Mouse (Mus musculus): ENCODE data around the gene B230219D22Rik. TPM values are rescaled to one million over a fixed set of nuclear protein-coding genes. Genes with fewer than 3 reads are reported as not detected.

Gene B230219D22Rik
- polyA plus RNA-seq, 1 experiment from 2014 or later = 82.5 TPM

GRCm38 (mm10) chr13:55732121-55732520, 39.2 kb downstream of the B230219D22Rik start:
- Histone ChIP-seq H3K36me3 (ENCODE audit: control insufficient read depth, insufficient read depth, low read length) (no peaks in the 10 kb centered on the region), H3K4me2 (replicated peaks; ENCODE audit: low read depth, low read length) (no peak overlapping the region)
- ATAC-seq (ENCODE audit: insufficient number of reproducible peaks, insufficient read depth, low FRiP score, low read depth) = no peak

GRCm38 (mm10) chr13:55733628-55734502, 40.9 kb downstream of the B230219D22Rik start:
- Histone ChIP-seq H3K4me3 (ENCODE audit: low read depth, low read length) (no peak overlapping the region), H3K36me3 (ENCODE audit: control insufficient read depth, insufficient read depth, low read length) (no peaks in the 10 kb centered on the region), H3K9me3 (ENCODE audit: control insufficient read depth, low read depth, low read length) (no peaks in the 10 kb centered on the region), H3K27me3 (ENCODE audit: control insufficient read depth, insufficient read depth, low read length) (no peaks in the 10 kb centered on the region), H3K4me1 (ENCODE audit: control insufficient read depth, insufficient read depth, low read length) (no peaks in the 10 kb centered on the region), H3K4me2 (replicated peaks; ENCODE audit: low read depth, low read length) (no peak overlapping the region), H3K9ac (replicated peaks; ENCODE audit: low read depth, low read length) (no peak overlapping the region), H3K27ac (ENCODE audit: low read length) (peak overlapping the region; percentile 27; the same call in 1 of the 2 replicates)
- ATAC-seq (ENCODE audit: insufficient number of reproducible peaks, insufficient read depth, low FRiP score, low read depth) = peak; percentile 58; the same call in 1 of the 2 replicates
- 68% methylated on average over 22 of the region's 22 CpGs for WGBS

More at GRCm38 (mm10) chr13:55732121-55732520, 39.2 kb downstream of the B230219D22Rik start:
- Histone ChIP-seq H3K4me3 (ENCODE audit: low read depth, low read length) (no peak overlapping the region), H3K4me1 (ENCODE audit: control insufficient read depth, insufficient read depth, low read length) (no peaks in the 10 kb centered on the region), H3K27ac (ENCODE audit: low read length) (no peak overlapping the region), H3K9ac (replicated peaks; ENCODE audit: low read depth, low read length) (no peak overlapping the region), H3K27me3 (ENCODE audit: control insufficient read depth, insufficient read depth, low read length) (no peaks in the 10 kb centered on the region), H3K9me3 (ENCODE audit: control insufficient read depth, low read depth, low read length) (no peaks in the 10 kb centered on the region)
- WGBS = 74% methylated on average over 2 of the region's 2 CpGs

- 87% methylated on average over 8 of the region's 8 CpGs for WGBS
- Histone ChIP-seq H3K4me3 (ENCODE audit: low read depth, low read length) (no peak overlapping the region), H3K9ac (replicated peaks; ENCODE audit: low read depth, low read length) (no peak overlapping the region), H3K4me1 (ENCODE audit: control insufficient read depth, insufficient read depth, low read length) (no peaks in the 10 kb centered on the region), H3K27ac (ENCODE audit: low read length) (no peak overlapping the region), H3K9me3 (ENCODE audit: control insufficient read depth, low read depth, low read length) (no peaks in the 10 kb centered on the region), H3K4me2 (replicated peaks; ENCODE audit: low read depth, low read length) (no peak overlapping the region), H3K36me3 (ENCODE audit: control insufficient read depth, insufficient read depth, low read length) (no peaks in the 10 kb centered on the region), H3K27me3 (ENCODE audit: control insufficient read depth, insufficient read depth, low read length) (no peaks in the 10 kb centered on the region)
- no peak for ATAC-seq (ENCODE audit: insufficient number of reproducible peaks, insufficient read depth, low FRiP score, low read depth)
Measured at GRCm38 (mm10) chr13:55737885-55738284, 45.0 kb downstream of the B230219D22Rik start.

GRCm38 (mm10) chr13:55742306-55742705, 49.4 kb downstream of the B230219D22Rik start:
- Histone ChIP-seq H3K4me3 (ENCODE audit: low read depth, low read length) (no peak overlapping the region), H3K4me1 (ENCODE audit: control insufficient read depth, insufficient read depth, low read length) (no peaks in the 10 kb centered on the region; the same call in 1 of the 2 replicates), H3K9ac (replicated peaks; ENCODE audit: low read depth, low read length) (no peak overlapping the region), H3K9me3 (ENCODE audit: control insufficient read depth, low read depth, low read length) (no peaks in the 10 kb centered on the region), H3K36me3 (ENCODE audit: control insufficient read depth, insufficient read depth, low read length) (no peaks in the 10 kb centered on the region), H3K4me2 (replicated peaks; ENCODE audit: low read depth, low read length) (no peak overlapping the region), H3K27me3 (ENCODE audit: control insufficient read depth, insufficient read depth, low read length) (no peaks in the 10 kb centered on the region), H3K27ac (ENCODE audit: low read length) (no peak overlapping the region)
- 70% methylated on average over 8 of the region's 8 CpGs for WGBS
- no peak for ATAC-seq (ENCODE audit: insufficient number of reproducible peaks, insufficient read depth, low FRiP score, low read depth)

Other genes starting within 250 kb of the B230219D22Rik start
- gene Grk6, start 248.1 kb upstream of the B230219D22Rik start, polyA plus RNA-seq (2014; fragmentation: Nextera tagmentation; extraction: Ambion mirVana) = 35.5 and 36.9 TPM in 2 replicates
- 0.87 and 1.4 TPM in 2 replicates for gene Prr7, start 228.9 kb upstream of the B230219D22Rik start, polyA plus RNA-seq (2014; fragmentation: Nextera tagmentation; extraction: Ambion mirVana)
- gene Dbn1, start 205.0 kb upstream of the B230219D22Rik start, polyA plus RNA-seq (2014; fragmentation: Nextera tagmentation; extraction: Ambion mirVana) = 118 and 120 TPM in 2 replicates
- gene Pdlim7, start 179.4 kb upstream of the B230219D22Rik start, polyA plus RNA-seq (2014; fragmentation: Nextera tagmentation; extraction: Ambion mirVana) = 257 and 270 TPM in 2 replicates
- 2.1 and 2.4 TPM in 2 replicates for gene Dok3, start 163.8 kb upstream of the B230219D22Rik start, polyA plus RNA-seq (2014; fragmentation: Nextera tagmentation; extraction: Ambion mirVana)
- 61.5 and 67.6 TPM in 2 replicates for gene Ddx41, start 156.5 kb upstream of the B230219D22Rik start, polyA plus RNA-seq (2014; fragmentation: Nextera tagmentation; extraction: Ambion mirVana)
- gene Fam193b, start 122.0 kb upstream of the B230219D22Rik start, polyA plus RNA-seq (2014; fragmentation: Nextera tagmentation; extraction: Ambion mirVana) = 30.9 and 39.6 TPM in 2 replicates
- gene Tmed9, start 119.4 kb upstream of the B230219D22Rik start, polyA plus RNA-seq (2014; fragmentation: Nextera tagmentation; extraction: Ambion mirVana) = 74.3 and 85.2 TPM in 2 replicates
- gene B4galt7, start 93.2 kb upstream of the B230219D22Rik start, polyA plus RNA-seq (2014; fragmentation: Nextera tagmentation; extraction: Ambion mirVana) = 21.0 and 24.9 TPM in 2 replicates
- 57.8 and 58.0 TPM in 2 replicates for gene Caml, start 70.1 kb upstream of the B230219D22Rik start, polyA plus RNA-seq (2014; fragmentation: Nextera tagmentation; extraction: Ambion mirVana)
- gene Ddx46, start 58.1 kb upstream of the B230219D22Rik start, polyA plus RNA-seq (2014; fragmentation: Nextera tagmentation; extraction: Ambion mirVana) = 41.1 and 45.4 TPM in 2 replicates
- 88.2 and 91.3 TPM in 2 replicates for gene Txndc15, start 21.5 kb downstream of the B230219D22Rik start, polyA plus RNA-seq (2014; fragmentation: Nextera tagmentation; extraction: Ambion mirVana)
- gene Pcbd2, start 34.2 kb downstream of the B230219D22Rik start, polyA plus RNA-seq (2014; fragmentation: Nextera tagmentation; extraction: Ambion mirVana) = 70.1 and 85.2 TPM in 2 replicates
- gene Catsper3, start 91.4 kb downstream of the B230219D22Rik start, polyA plus RNA-seq (2014; fragmentation: Nextera tagmentation; extraction: Ambion mirVana) = 0.43 TPM in 1 of 2 replicates, not detected in the other
- gene Pitx1, start 143.1 kb downstream of the B230219D22Rik start, polyA plus RNA-seq (2014; fragmentation: Nextera tagmentation; extraction: Ambion mirVana) = 262 and 263 TPM in 2 replicates